Mouse (Mus musculus) cerebellum, adult 2 months (tissue): ENCODE measurements at regions not wholly inside any gene's neighbourhood (a gene's known extent, or its start where the extent isn't known, plus 50 kb on each side); places are given as distances from the start of the nearest gene placed in this dataset.
A peak's percentile ranks its signal among the peaks of the same experiment; 100 is the strongest.

ENCODE experiments used
- DNase-seq, 2 experiments: peaks; one replicate each; pipeline ENCODE4 v3.0.0; 2021
- H3K27ac ChIP-seq: fragments of 200-500 bp; 2 replicates; pipeline ENCODE4 v1.5.1; 2012; ENCODE audit warnings: low read length, control low read depth, inconsistent platforms; ENCODE audit not compliant: insufficient read depth
- H3K27me3 ChIP-seq: fragments of 200-500 bp; 2 replicates; pipeline ENCODE4 v1.6.1; 2012; ENCODE audit warnings: inconsistent platforms, mild to moderate bottlenecking, low read length, moderate library complexity; ENCODE audit not compliant: control insufficient read depth, insufficient read depth
- H3K4me1 ChIP-seq: fragments of 200-500 bp; 2 replicates; pipeline ENCODE4 v1.6.1; 2011; ENCODE audit warnings: low read length; ENCODE audit not compliant: control insufficient read depth, insufficient read depth
- H3K4me3 ChIP-seq: fragments of 200-500 bp; replicated peaks from 2 replicates; pipeline ENCODE3; 2011; ENCODE audit warnings: mild to moderate bottlenecking, low read depth, low read length, control low read depth; ENCODE audit not compliant: insufficient read depth
- CTCF ChIP-seq: fragments of 200-500 bp; IDR thresholded peaks from 2 replicates; pipeline ENCODE4 v1.5.1; 2011; ENCODE audit warnings: low read depth, mild to moderate bottlenecking, control low read depth, low read length, moderate library complexity, borderline replicate concordance; ENCODE audit not compliant: insufficient read depth
- POLR2A ChIP-seq: fragments of 200-500 bp; IDR thresholded peaks from 2 replicates; pipeline ENCODE4 v1.6.1; 2011; ENCODE audit warnings: low read length, control low read depth, borderline replicate concordance; ENCODE audit not compliant: insufficient read depth
- WGBS: fragments of 180-500 bp; shearing (Covaris S2); methylation state at CpG from one replicate; pipeline ENCODE4 v1.1.7; 2018; 5-methylcytosine and 5-hydroxymethylcytosine counted together

DNA sequence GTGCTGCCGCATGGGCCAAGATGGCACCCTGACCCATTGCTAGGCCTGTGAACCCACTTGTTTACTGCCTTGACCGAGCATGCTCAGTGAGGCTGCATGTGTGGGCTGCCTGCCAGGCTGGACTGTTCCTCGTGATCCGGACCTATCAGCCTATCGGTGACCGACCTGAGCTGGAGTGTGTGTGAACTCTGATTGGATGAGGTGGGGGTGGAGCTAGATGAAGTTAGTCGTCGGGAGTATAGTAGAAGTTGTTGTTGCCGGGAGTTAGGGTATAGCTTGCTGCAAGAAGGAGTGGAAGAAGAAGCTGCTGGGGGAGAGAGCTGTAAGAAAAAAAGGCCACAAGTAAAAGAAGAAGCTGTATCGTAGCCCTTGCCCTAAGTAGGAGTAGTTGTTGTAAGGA lies 122.3 kb upstream of the Krtap11-1 start:
- WGBS, result 87% methylated on average over 10 of the region's 10 CpGs
- H3K27ac ChIP-seq, result no peak overlapping the region
- no peaks in the 10 kb centered on the region for H3K27me3 ChIP-seq
- DNase-seq, result no peak
- H3K4me1 ChIP-seq, result peaks cover 5% of the 10 kb centered on the region
- TF ChIP-seq POLR2A, result no peak
- TF ChIP-seq CTCF, result no peak
- no peak overlapping the region for H3K4me3 ChIP-seq

DNA sequence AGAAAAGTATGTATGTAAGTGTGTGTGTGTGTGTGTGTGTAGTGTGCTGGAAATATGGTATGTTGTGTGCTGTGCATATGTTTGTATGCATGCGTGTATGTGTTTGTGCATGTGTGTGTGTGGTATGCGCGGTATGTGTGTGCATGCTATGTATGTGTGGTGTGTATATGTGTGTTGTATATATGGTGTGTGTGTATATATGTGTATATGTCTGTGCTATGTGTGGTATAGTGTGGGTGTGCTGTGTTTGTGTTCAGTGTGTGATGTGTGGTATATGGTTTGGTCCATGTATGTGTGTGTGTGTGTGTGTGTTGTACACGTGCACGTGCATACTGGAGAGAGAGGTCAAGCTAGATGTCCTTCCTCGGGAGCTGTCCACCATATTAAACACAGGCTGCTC lies 108.5 kb upstream of the Krtap11-1 start:
- H3K4me3 ChIP-seq, result no peak overlapping the region
- 94% methylated on average over 6 of the region's 6 CpGs for WGBS

DNA sequence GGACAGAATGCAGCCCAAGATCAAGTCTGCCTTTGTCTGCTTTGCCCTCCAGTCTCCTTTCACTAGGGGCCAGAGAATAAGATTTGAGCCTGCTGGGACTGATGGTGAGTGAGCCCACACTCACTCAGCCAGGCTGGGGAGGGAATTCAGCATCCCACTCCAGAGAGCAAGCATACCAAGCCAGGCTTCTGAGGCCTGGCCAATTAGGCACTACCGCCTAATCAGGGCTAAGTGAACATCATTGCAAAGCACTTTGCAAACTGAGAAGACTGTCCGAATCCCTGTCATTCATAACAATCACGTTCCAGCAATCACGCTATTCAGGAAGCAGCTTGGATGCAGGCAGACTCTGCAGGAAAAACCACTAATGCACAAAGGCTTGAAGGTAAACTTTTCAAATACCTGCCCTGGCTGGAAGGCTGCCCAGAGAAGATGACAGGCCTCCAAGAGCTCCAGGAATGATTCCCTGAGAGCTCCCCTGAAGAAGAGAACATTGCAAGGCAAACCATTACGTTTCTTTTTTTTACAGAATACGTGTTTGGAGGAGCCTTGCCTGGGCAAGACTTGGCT lies 107.5 kb upstream of the Krtap11-1 start:
- H3K27me3 ChIP-seq, result no peaks in the 10 kb centered on the region
- WGBS, result 47% methylated on average over 6 of the region's 6 CpGs
- H3K4me3 ChIP-seq, result no peak overlapping the region
- no peaks in the 10 kb centered on the region for H3K4me1 ChIP-seq
- no peak for TF ChIP-seq CTCF
- TF ChIP-seq POLR2A, result no peak
- DNase-seq, result no peak
- H3K27ac ChIP-seq, result no peak overlapping the region

More for the DNA sequence above, 108.5 kb upstream of the Krtap11-1 start:
- TF ChIP-seq CTCF, result no peak
- TF ChIP-seq POLR2A, result no peak
- H3K27me3 ChIP-seq, result no peaks in the 10 kb centered on the region
- H3K27ac ChIP-seq, result no peak overlapping the region
- DNase-seq, result no peak
- no peaks in the 10 kb centered on the region for H3K4me1 ChIP-seq

DNA sequence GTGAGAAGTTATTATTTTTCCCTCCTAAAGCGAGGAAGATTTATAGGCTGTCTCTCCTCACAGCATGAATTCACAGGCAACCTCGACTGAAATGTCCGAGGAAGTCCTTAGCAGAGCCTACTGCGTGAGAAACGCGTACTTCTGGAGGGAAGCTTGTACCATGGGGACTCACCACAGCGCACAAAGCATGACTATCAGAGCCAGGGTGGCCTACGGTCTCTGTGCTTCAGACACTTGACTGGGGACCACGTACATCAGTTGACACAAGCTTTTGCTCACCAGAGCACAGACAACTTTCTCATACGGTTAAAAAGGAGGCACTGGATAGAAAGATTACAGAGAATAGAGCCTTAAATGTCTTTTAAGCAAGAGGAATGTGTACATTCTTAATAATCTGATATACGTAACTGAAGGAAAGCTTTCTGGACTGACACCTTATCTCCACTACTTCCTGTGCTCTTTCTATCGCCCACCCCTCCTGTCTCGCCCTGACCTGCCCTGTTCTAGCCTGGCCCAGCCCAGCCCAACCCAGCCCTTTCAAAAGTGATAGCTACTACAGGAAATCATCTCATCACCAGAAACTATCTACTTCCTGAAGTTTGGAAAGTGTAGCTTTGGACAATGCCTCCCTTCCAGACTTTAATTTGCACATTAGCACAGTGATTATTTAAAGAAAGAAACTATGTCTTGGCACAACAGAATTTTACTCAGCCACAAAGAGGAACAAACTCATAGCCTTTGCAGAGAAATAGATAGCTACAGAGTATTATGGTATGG lies 104.2 kb upstream of the Krtap11-1 start:
- no peak overlapping the region for H3K27ac ChIP-seq
- no peaks in the 10 kb centered on the region for H3K4me1 ChIP-seq
- DNase-seq, result no peak
- H3K27me3 ChIP-seq, result no peaks in the 10 kb centered on the region
- no peak for TF ChIP-seq POLR2A
- no peak overlapping the region for H3K4me3 ChIP-seq
- 43% methylated on average over 13 of the region's 13 CpGs for WGBS

DNA sequence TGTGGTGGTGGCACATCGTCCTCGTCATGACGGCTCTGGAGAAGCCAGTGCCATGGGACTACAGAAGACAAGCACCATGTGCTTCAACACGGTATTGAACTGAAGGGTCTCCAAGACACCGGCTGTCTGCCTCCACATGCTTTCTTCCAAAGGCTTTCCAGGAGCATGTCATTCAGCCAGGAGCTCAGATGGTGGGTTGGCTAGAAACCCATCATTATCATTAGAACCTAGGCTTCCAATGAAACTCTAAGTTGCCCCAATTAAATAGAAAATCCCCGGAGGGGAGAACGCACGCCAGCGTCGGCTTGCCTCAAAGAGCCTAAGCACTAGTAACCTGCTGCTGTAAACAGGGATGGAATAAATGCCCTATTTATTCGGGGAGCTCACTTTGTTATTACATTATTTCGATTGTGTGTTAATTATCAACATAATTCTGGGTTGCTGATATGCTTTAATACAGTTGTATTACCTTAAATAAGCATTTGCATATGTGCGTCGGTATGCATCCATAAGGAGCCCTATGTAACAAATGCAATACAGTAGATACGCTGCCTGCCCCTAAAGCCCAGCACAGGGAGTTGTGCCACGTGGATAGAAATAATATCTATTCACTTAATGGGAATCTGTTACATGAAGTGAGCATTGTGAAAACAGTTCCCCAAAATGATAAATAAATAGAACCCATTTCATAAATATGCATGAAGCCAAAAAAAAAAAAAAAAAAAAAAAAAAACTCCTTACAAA lies 103.3 kb upstream of the Krtap11-1 start:
- Histone ChIP-seq H3K4me3 (no peak overlapping the region), H3K4me1 (no peaks in the 10 kb centered on the region), H3K27me3 (no peaks in the 10 kb centered on the region), H3K27ac (no peak overlapping the region)
- TF ChIP-seq POLR2A, result no peak
- no peak for TF ChIP-seq CTCF
- peak in 1 of 2 experiments; percentile 2 for DNase-seq
- WGBS, result 31% methylated on average over 16 of the region's 16 CpGs

DNA sequence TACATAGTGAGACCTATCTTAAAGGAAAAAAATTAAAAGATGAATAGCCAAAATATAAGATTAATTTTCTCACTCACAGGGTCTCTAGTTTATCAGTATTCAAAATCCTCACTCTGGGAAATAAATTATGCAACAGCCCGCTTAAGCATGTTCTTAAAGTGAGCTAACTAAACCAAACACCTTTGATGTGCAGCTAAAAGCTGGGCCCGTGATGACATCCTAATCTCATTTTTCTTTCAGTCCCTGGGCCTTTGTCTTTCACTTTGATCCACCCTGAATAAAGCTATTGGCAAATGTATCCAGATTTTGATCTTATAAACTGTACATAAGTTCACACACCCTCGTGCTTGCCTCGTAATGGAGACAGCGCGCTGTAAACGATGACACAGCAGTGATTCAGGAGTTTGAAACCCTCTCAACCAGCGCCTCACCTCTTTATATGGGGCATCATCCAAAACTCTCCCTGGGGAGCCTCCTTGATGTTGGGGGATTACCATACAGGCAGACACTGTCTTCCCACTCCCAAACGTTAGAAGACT lies 100.3 kb upstream of the Krtap11-1 start:
- no peak overlapping the region for H3K4me3 ChIP-seq
- TF ChIP-seq CTCF, result no peak
- no peak for TF ChIP-seq POLR2A
- H3K27ac ChIP-seq, result no peak overlapping the region
- 87% methylated on average over 9 of the region's 9 CpGs for WGBS
- H3K27me3 ChIP-seq, result no peaks in the 10 kb centered on the region
- no peaks in the 10 kb centered on the region for H3K4me1 ChIP-seq
- no peak for DNase-seq

DNA sequence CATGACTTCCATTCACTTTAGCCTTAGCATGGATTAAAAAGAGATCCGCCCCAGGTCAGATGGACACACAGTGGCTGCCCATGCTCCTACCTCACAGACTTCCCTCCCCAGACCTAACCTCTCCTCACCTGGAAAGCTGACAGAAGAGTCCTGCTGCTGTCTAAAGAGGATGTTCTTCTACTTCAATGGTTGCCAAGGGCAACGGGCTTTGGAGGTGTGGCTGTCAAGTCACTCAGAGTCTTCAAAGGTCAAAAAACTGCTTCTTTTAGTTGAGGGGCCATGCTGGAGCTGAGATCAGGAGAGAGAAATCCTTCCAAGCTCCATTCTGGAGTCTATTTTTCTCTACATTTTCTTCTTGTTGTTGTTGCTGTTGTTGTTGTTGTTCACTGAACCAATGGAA lies 89.1 kb upstream of the Krtap11-1 start:
- no peak for DNase-seq
- Histone ChIP-seq H3K27me3 (no peaks in the 10 kb centered on the region), H3K27ac (no peak overlapping the region), H3K4me1 (no peaks in the 10 kb centered on the region), H3K4me3 (no peak overlapping the region)
- WGBS, result 76% methylated on average over 2 of the region's 2 CpGs
- TF ChIP-seq POLR2A, result no peak
- TF ChIP-seq CTCF, result no peak

DNA sequence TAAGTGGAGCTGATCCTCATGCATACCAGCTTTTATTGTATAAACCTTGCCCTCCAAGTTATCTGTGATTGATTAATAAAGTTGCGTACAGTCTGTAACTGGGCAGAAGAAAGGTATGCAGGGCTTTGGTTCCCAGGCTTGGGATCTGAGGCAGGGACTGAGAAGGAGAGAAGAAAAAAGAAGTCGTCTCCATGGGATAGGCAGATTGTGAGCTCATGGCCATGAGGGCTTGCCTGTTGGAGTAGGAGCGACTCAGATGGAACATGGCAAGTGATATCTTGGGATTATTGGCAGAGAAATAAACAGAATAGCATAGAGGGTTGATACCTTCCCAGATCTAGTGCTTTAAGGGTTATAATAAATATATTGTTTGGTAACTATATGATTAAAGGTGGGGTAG lies 85.1 kb upstream of the Krtap11-1 start:
- TF ChIP-seq CTCF, result no peak
- no peak for TF ChIP-seq POLR2A
- no peak overlapping the region for H3K27ac ChIP-seq
- H3K4me3 ChIP-seq, result no peak overlapping the region
- no peaks in the 10 kb centered on the region for H3K4me1 ChIP-seq
- WGBS, result 96% methylated on average over 3 of the region's 3 CpGs
- DNase-seq, result no peak
- no peaks in the 10 kb centered on the region for H3K27me3 ChIP-seq
